Mouse (Mus musculus): ENCODE data around the gene Kdelr1. TPM values are rescaled to one million over a fixed set of nuclear protein-coding genes. Genes with fewer than 3 reads are reported as not detected.
A peak's percentile ranks its signal among the peaks of the same experiment; 100 is the strongest.

Gene Kdelr1
- polyA plus RNA-seq, 1 experiment from 2014 or later = 90.6 TPM

DNA sequence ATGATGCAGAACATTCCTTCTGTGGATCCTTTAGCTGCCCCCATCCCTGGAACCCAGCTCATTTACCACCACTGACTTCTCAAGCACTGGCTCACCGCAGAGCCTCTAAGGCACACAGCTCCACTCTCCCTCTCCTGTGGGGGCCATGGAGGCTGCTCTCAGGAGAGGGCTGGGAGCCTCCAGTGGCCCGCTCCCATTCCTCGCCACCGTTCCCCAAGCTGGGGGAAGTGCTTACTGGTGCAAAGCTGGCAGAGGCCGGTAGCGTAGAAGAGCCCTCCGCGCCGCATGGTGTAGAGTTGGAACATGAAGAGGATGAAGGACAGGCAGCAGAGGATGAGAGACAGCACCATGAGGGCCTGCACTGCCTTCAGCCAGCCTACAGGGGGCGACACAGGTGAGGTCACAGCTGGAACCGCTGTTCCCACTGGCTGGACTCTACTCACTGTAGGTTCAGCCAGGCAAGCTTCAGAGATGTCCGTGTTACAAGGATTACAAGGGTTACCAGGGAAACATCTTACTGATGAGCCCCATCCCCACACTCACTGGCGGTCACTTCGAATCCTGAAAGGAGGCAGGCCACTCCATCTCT, 46.6 kb downstream of the Kdelr1 start:
- Histone ChIP-seq H3K27ac (ENCODE audit: low read length) (no peak overlapping the region), H3K4me3 (ENCODE audit: low read length) (no peak overlapping the region), H3K4me2 (ENCODE audit: low read depth, low read length) (no peak overlapping the region), H3K27me3 (replicated peaks; ENCODE audit: control insufficient read depth, insufficient read depth, low read length) (no peaks in the 10 kb centered on the region), H3K4me1 (ENCODE audit: control insufficient read depth, insufficient read depth, low read length) (peaks cover 56% of the 10 kb centered on the region), H3K36me3 (ENCODE audit: control insufficient read depth, insufficient read depth, low read length) (no peaks in the 10 kb centered on the region), H3K9me3 (ENCODE audit: control insufficient read depth, low read length) (no peaks in the 10 kb centered on the region), H3K9ac (ENCODE audit: low read depth, low read length) (no peak overlapping the region)
- WGBS = 74% methylated on average over 14 of the region's 14 CpGs
- ATAC-seq = no peak

DNA sequence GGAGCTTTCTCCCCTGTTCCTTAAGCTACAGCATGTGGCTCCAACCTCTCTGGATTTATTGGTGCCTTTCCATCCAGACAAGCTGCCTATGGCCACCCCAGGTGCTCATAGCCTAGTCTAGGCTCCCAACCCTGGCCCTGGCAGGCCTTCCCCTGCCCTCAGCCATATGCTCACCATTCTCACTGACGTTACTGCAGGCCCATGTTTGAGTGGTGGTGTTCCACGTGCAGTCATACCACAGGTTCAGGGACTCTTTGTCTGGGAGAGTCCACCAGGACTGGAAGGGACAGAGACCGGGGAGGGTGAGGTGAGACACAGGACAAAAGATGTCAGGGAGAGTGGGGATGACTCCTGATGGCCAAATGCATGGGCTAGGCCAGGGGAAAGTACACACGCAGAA, 47.2 kb downstream of the Kdelr1 start:
- H3K4me1 ChIP-seq (ENCODE audit: control insufficient read depth, insufficient read depth, low read length) = peaks cover 56% of the 10 kb centered on the region
- H3K9ac ChIP-seq (ENCODE audit: low read depth, low read length) = peak overlapping the region; percentile 65
- H3K4me3 ChIP-seq (ENCODE audit: low read length) = peak overlapping the region; percentile 49

DNA sequence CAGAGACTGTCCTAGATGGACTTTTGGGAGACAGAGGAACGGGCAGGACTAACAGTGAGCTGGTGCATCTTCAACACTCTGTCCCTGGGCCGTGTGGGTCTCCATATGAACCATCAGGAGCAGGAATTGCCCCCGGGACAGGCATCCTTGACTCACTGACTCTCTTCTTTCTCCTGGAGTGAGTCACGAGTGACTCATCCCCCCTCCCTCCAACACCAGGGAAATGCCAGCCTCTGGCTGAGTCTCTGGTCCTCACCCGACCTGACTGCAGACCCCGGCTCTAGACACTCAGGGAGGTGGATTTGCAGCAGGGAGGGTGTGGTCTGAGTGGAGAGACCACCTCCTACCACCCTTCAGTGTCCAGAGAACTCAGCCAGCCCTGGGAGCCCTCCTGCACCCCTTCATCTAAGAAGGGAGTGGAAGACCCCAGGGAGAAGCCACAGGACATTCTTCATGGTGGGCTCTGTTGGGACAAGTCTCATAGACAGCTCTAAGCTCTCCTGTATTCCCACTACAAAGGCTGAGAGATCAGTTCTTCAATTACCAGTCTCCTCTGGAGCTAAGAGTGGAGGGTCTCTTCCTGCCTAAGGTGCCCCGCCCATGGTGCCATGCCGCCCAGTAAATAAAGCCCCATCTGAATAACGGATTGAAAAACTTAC, 48.1 kb downstream of the Kdelr1 start:
- H3K9ac ChIP-seq (ENCODE audit: low read depth, low read length) = peak overlapping the region; percentile 65
- H3K4me1 ChIP-seq (ENCODE audit: control insufficient read depth, insufficient read depth, low read length) = peaks cover 56% of the 10 kb centered on the region
- H3K27me3 ChIP-seq (replicated peaks; ENCODE audit: control insufficient read depth, insufficient read depth, low read length) = no peaks in the 10 kb centered on the region
- peak overlapping the region; percentile 49 for H3K4me3 ChIP-seq (ENCODE audit: low read length)
- 20% methylated on average over 9 of the region's 9 CpGs for WGBS
- H3K27ac ChIP-seq (ENCODE audit: low read length) = peak overlapping the region; percentile 73
- H3K36me3 ChIP-seq (ENCODE audit: control insufficient read depth, insufficient read depth, low read length) = no peaks in the 10 kb centered on the region
- H3K9me3 ChIP-seq (ENCODE audit: control insufficient read depth, low read length) = no peaks in the 10 kb centered on the region
- no peak for ATAC-seq
- H3K4me2 ChIP-seq (ENCODE audit: low read depth, low read length) = peak overlapping the region; percentile 68

More for the DNA sequence above, 47.2 kb downstream of the Kdelr1 start:
- ATAC-seq = no peak
- H3K27me3 ChIP-seq (replicated peaks; ENCODE audit: control insufficient read depth, insufficient read depth, low read length) = no peaks in the 10 kb centered on the region
- no peaks in the 10 kb centered on the region for H3K9me3 ChIP-seq (ENCODE audit: control insufficient read depth, low read length)
- H3K4me2 ChIP-seq (ENCODE audit: low read depth, low read length) = peak overlapping the region; percentile 68
- H3K36me3 ChIP-seq (ENCODE audit: control insufficient read depth, insufficient read depth, low read length) = no peaks in the 10 kb centered on the region
- H3K27ac ChIP-seq (ENCODE audit: low read length) = peak overlapping the region; percentile 73
- 66% methylated on average over 4 of the region's 4 CpGs for WGBS

DNA sequence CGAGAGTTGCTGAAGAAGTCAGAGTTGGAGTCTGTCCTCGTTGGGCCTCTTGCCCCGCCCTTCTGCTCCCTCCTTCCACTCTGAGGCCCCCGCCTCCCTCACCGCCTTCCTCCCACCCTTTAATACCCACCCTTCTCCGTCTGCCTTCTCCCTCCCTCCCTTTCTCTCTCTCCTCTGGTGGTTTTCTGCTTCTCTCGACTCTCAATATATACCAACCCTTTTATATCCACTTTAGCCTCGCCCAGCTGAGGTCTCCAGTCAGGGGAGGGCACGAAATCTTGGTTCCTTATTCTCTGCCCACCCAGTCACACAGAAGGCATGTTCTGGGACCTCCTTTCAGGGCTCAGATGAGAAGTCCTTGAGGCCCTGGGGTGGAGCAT, 48.7 kb downstream of the Kdelr1 start, which contains the start of gene Emp3:
TSS of gene Emp3 (minus strand) at position 163 of the 380 bp plus-strand sequence.
- peak within 1 kb of the TSS; percentile 94 for H3K27ac ChIP-seq (ENCODE audit: low read length)
- WGBS = 20% methylated on average over 9 of the region's 9 CpGs
- no peaks in the 10 kb centered on the region for H3K27me3 ChIP-seq (replicated peaks; ENCODE audit: control insufficient read depth, insufficient read depth, low read length)
- H3K36me3 ChIP-seq (ENCODE audit: control insufficient read depth, insufficient read depth, low read length) = no peaks in the 10 kb centered on the region
- peak within 1 kb of the TSS; percentile 49 for H3K4me3 ChIP-seq (ENCODE audit: low read length)
- peaks cover 52% of the 10 kb centered on the region for H3K4me1 ChIP-seq (ENCODE audit: control insufficient read depth, insufficient read depth, low read length)
- peak within 1 kb of the TSS; percentile 68 for H3K4me2 ChIP-seq (ENCODE audit: low read depth, low read length)
- peak within 1 kb of the TSS; percentile 65 for H3K9ac ChIP-seq (ENCODE audit: low read depth, low read length)
- H3K9me3 ChIP-seq (ENCODE audit: control insufficient read depth, low read length) = no peaks in the 10 kb centered on the region
- no peak for ATAC-seq

DNA sequence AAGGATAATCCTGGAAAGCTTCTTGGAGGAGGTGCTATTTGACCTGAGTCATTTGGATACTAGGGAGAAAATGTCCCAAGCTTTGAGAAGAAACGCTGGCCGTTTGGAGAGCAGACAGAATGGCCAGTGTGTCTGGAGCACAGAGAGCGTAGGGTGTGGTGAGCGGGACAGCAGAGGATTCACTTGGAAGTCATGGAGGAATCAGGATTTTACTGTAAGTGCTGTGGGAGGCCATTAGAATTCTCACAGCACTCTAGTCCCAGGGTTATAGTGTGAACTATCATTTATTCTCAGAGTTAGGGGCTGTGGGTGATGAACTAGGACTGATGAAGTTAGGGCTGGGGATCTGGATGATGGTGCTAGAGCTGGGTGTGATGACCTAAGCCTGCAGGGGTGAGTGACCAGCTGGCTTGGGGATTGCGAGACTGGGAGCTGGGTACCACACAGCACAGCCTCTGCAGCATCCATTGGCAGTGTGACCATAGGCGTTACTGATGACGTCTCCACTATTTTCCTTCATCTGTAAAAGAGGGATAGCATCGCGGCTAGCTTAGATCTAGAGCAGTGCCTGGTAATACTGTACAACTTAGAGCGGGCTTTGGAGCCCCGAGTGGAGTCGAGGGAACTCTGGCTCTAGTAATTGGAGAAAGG, 49.5 kb downstream of the Kdelr1 start:
- WGBS = 77% methylated on average over 12 of the region's 12 CpGs
- Histone ChIP-seq H3K4me2 (ENCODE audit: low read depth, low read length) (peak overlapping the region; percentile 66; the same call in 1 of the 2 replicates), H3K9me3 (ENCODE audit: control insufficient read depth, low read length) (no peaks in the 10 kb centered on the region), H3K27ac (ENCODE audit: low read length) (peak overlapping the region; percentile 94), H3K9ac (ENCODE audit: low read depth, low read length) (peak overlapping the region; percentile 63), H3K4me3 (ENCODE audit: low read length) (no peak overlapping the region), H3K36me3 (ENCODE audit: control insufficient read depth, insufficient read depth, low read length) (no peaks in the 10 kb centered on the region), H3K4me1 (ENCODE audit: control insufficient read depth, insufficient read depth, low read length) (peaks cover 44% of the 10 kb centered on the region), H3K27me3 (replicated peaks; ENCODE audit: control insufficient read depth, insufficient read depth, low read length) (no peaks in the 10 kb centered on the region)
- ATAC-seq = no peak

DNA sequence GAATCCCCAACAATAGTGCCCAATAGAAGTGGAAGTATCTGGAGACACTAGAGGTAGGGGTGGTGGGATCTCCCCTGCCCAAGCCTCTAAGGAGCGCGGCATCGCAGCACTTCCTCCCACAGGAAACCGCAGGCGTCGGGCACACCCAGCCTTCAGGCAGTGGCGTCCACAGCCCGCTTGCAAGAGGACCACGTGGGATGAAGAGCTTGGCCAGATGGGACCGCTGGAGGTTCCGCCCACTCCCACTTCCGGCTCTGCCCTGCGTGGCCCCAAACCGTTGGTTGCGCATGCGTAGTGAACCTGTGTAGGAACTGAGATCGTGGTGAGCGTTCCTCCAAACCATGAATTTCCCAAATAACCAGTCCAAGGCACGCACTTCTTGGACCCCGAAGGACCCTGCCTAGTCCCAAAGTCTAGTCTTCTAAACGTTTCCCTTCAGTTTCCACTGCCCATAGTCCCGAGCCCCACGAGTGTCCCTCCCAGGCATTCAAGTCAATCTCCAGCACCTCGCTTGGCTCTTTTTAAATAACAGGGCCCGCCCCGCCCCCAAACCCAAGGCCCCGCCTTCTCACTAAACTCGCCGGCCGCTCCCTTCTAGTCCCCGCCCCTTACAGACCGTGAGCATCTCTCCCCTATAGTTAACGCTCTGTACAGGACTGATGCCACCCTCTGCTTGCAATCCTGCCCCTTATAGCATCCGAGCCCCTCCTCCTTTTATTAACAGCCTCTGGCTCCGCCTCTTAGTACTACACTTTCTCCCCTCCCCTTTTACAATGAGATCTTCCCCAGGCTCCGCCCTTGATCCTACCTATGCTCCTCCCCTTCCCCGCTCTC, 50.6 kb downstream of the Kdelr1 start:
- H3K36me3 ChIP-seq (ENCODE audit: control insufficient read depth, insufficient read depth, low read length) = no peaks in the 10 kb centered on the region
- H3K4me1 ChIP-seq (ENCODE audit: control insufficient read depth, insufficient read depth, low read length) = peaks cover 33% of the 10 kb centered on the region
- H3K4me3 ChIP-seq (ENCODE audit: low read length) = peak overlapping the region; percentile 53
- peak; percentile 91 for ATAC-seq
- peak overlapping the region; percentile 63 for H3K9ac ChIP-seq (ENCODE audit: low read depth, low read length)
- H3K27ac ChIP-seq (ENCODE audit: low read length) = peak overlapping the region; percentile 94
- no peaks in the 10 kb centered on the region for H3K9me3 ChIP-seq (ENCODE audit: control insufficient read depth, low read length)
- H3K4me2 ChIP-seq (ENCODE audit: low read depth, low read length) = peak overlapping the region; percentile 66
- no peaks in the 10 kb centered on the region for H3K27me3 ChIP-seq (replicated peaks; ENCODE audit: control insufficient read depth, insufficient read depth, low read length)
- 1% methylated on average over 37 of the region's 37 CpGs for WGBS

DNA sequence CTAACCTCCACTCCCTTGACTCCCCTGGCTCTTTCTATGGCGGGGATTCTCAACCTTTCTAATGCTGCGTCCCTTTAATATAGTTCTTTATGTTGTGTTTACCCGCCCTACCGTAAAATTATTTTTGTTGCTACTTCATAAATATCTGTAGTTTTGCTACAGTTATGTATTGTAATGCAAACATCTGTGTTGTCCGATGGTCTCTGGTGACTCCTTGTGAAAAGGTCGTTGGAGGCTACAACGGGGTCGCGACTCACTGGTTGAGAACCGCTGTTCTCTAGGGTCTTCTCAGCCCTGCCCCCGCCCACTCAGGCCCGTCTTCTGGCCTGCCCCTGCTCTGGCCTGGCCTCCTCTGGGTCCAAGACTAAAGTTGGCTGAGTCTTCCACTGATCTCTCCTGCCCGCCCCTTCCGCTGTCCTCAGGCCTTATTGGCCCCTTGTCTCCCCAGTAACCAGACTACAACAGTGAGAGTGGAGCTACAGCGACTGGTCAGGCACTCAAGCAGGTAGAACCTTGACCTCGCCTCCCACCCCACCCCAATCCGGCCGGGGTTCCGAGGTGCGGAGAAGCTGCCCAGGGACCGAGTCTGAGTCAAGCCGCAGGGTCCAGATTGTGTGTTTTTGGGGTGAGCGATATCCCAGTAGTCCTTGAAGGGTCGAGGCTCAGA, 51.3 kb downstream of the Kdelr1 start, which contains the start of gene Ccdc114:
TSS of gene Ccdc114 (plus strand) at position 311 of the 667 bp plus-strand sequence.
- WGBS = 5% methylated on average over 24 of the region's 24 CpGs
- H3K27me3 ChIP-seq (replicated peaks; ENCODE audit: control insufficient read depth, insufficient read depth, low read length) = no peaks in the 10 kb centered on the region
- peaks cover 33% of the 10 kb centered on the region for H3K4me1 ChIP-seq (ENCODE audit: control insufficient read depth, insufficient read depth, low read length)
- H3K9me3 ChIP-seq (ENCODE audit: control insufficient read depth, low read length) = no peaks in the 10 kb centered on the region
- peak within 1 kb of the TSS; percentile 94 for H3K27ac ChIP-seq (ENCODE audit: low read length)
- H3K4me3 ChIP-seq (ENCODE audit: low read length) = peak within 1 kb of the TSS; percentile 53
- H3K9ac ChIP-seq (ENCODE audit: low read depth, low read length) = peak within 1 kb of the TSS; percentile 63
- peak within 1 kb of the TSS; percentile 66 for H3K4me2 ChIP-seq (ENCODE audit: low read depth, low read length)
- no peaks in the 10 kb centered on the region for H3K36me3 ChIP-seq (ENCODE audit: control insufficient read depth, insufficient read depth, low read length)
- peak; percentile 78 for ATAC-seq

DNA sequence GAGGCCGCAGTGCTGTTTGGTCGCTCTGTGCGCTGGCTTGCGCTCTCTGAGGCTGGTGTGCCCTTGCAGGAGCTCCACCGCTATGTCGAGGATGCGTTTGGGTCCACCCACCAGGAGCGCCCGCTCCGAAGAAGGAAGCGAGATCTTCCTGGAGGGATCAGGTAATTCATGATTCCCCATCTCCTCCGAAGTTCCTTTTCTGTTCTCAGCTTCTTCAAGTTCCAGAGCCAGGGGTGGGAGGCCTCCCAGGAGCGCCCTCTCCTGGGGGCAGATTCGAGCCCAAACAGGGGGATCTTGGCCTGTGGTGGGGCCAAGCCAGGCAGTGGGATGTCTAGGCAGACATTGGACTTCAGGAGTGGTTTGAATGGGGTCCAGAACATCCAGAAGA, 51.9 kb downstream of the Kdelr1 start:
- H3K36me3 ChIP-seq (ENCODE audit: control insufficient read depth, insufficient read depth, low read length) = no peaks in the 10 kb centered on the region
- 17% methylated on average over 14 of the region's 14 CpGs for WGBS
- H3K4me1 ChIP-seq (ENCODE audit: control insufficient read depth, insufficient read depth, low read length) = peaks cover 28% of the 10 kb centered on the region
- no peaks in the 10 kb centered on the region for H3K9me3 ChIP-seq (ENCODE audit: control insufficient read depth, low read length)
- no peaks in the 10 kb centered on the region for H3K27me3 ChIP-seq (replicated peaks; ENCODE audit: control insufficient read depth, insufficient read depth, low read length)
- peak overlapping the region; percentile 66 for H3K4me2 ChIP-seq (ENCODE audit: low read depth, low read length)
- H3K9ac ChIP-seq (ENCODE audit: low read depth, low read length) = peak overlapping the region; percentile 60
- H3K27ac ChIP-seq (ENCODE audit: low read length) = peak overlapping the region; percentile 94; the same call in 1 of the 2 replicates
- ATAC-seq = no peak
- H3K4me3 ChIP-seq (ENCODE audit: low read length) = peak overlapping the region; percentile 53
